Mouse (Mus musculus) c-Kit-positive CD71-positive TER-119-negative erythroid progenitor cells, embryonic 14.5 days (primary cell): ENCODE measurements around the gene Afap1l2.

Experiments
- DNase-seq: peaks from one replicate; pipeline ENCODE4 v3.0.0-alpha.2; 2013; ENCODE audit warnings: low read depth

Afap1l2 gene

GRCm38 (mm10) chr19:57007291-57007690 lies 737 bp downstream of the Afap1l2 start:
- no peak for DNase-seq

GRCm38 (mm10) chr19:57006841-57007240 lies 1.2 kb downstream of the Afap1l2 start:
- no peak for DNase-seq

GRCm38 (mm10) chr19:57005062-57005461 lies 3.0 kb downstream of the Afap1l2 start:
- DNase-seq = no peak

GRCm38 (mm10) chr19:57003460-57003810 lies 4.6 kb downstream of the Afap1l2 start:
- DNase-seq = no peak

- DNase-seq = no peak
Measured at GRCm38 (mm10) chr19:57002741-57003459, 5.1 kb downstream of the Afap1l2 start.

GRCm38 (mm10) chr19:57001926-57002325 lies 6.1 kb downstream of the Afap1l2 start:
- no peak for DNase-seq

GRCm38 (mm10) chr19:57000592-57000991 lies 7.4 kb downstream of the Afap1l2 start:
- no peak for DNase-seq

- DNase-seq = no peak
Measured at GRCm38 (mm10) chr19:56999781-57000180, 8.2 kb downstream of the Afap1l2 start.

GRCm38 (mm10) chr19:56998910-56999309 lies 9.1 kb downstream of the Afap1l2 start:
- DNase-seq = no peak

GRCm38 (mm10) chr19:56998331-56998730 lies 9.7 kb downstream of the Afap1l2 start:
- DNase-seq = no peak

- no peak for DNase-seq
Measured at GRCm38 (mm10) chr19:56997164-56997599, 10.8 kb downstream of the Afap1l2 start.

GRCm38 (mm10) chr19:56995441-56995840 lies 12.6 kb downstream of the Afap1l2 start:
- DNase-seq = no peak

GRCm38 (mm10) chr19:56994653-56995052 lies 13.4 kb downstream of the Afap1l2 start:
- no peak for DNase-seq

GRCm38 (mm10) chr19:56993763-56994162 lies 14.3 kb downstream of the Afap1l2 start:
- no peak for DNase-seq

GRCm38 (mm10) chr19:56992978-56993545 lies 15.0 kb downstream of the Afap1l2 start:
- no peak for DNase-seq

GRCm38 (mm10) chr19:56990367-56991111 lies 17.5 kb downstream of the Afap1l2 start:
- no peak for DNase-seq

GRCm38 (mm10) chr19:56989171-56989570 lies 18.9 kb downstream of the Afap1l2 start:
- no peak for DNase-seq

GRCm38 (mm10) chr19:56984229-56984628 lies 23.8 kb downstream of the Afap1l2 start:
- DNase-seq = no peak

GRCm38 (mm10) chr19:56983757-56984156 lies 24.3 kb downstream of the Afap1l2 start:
- DNase-seq = no peak

GRCm38 (mm10) chr19:56981760-56982159 lies 26.3 kb downstream of the Afap1l2 start:
- DNase-seq = no peak

- no peak for DNase-seq
Measured at GRCm38 (mm10) chr19:56980803-56981202, 27.2 kb downstream of the Afap1l2 start.

GRCm38 (mm10) chr19:56976962-56977948 lies 30.8 kb downstream of the Afap1l2 start:
- no peak for DNase-seq
